Comparison of ENCODE assay signal across 30 mouse cellular contexts in the genomic region with DNA sequence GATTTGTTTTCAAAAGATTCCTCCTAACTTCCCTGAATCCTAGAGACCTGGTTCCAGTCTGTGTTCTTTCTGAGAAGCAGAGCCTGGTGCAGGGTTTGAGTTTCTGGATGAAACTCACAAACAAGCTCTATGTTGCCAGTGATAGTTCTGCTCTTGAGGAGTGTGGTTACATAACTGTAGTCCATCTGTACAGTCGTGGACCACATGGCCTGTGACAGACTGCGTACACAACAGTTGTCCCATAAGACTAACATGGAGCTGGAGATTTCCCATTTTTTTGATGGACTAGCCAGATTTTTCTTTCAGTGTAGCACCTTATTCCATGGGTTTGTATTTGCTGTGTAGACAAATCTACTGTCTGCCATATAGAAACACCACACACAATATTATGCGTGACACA. TPM values are rescaled to one million over a fixed set of nuclear protein-coding genes. Genes with fewer than 3 reads are reported as not detected.
DNase-seq lines count a peak whose midpoint lies in the region; ATAC-seq and TF ChIP-seq lines count a peak whose summit lies in the region.
"Had no signal": no experiment of that assay in that cellular context is flagged by ENCODE, and none has a peak within 500 bp of the region (broad histone marks: within the 10 kb centered on the region; RNA-seq: fewer than 3 reads in every experiment).

No protein-coding gene starts in this region.

- no peak overlapping the region for H3K4me2 ChIP-seq in forebrain, postnatal 0 days (ENCODE audit: low read depth)
- no peak overlapping the region for H3K4me2 ChIP-seq in forebrain, embryonic 12.5 days
- H3K4me2 ChIP-seq in lung, embryonic 16.5 days (ENCODE audit: low read depth, low read length): no peak overlapping the region
- H3K4me2 ChIP-seq: embryonic facial prominence, embryonic 13.5 days; heart, embryonic 13.5 days; hindbrain, embryonic 12.5 days; intestine, embryonic 15.5 days had no signal

- 79% methylated on average over 3 of the region's 3 CpGs for WGBS in forebrain, postnatal 0 days
- WGBS in forebrain, embryonic 12.5 days: 87% methylated on average over 3 of the region's 3 CpGs
- WGBS in lung, embryonic 16.5 days: 58% methylated on average over 3 of the region's 3 CpGs

- ATAC-seq in forebrain, postnatal 0 days: peak; percentile 34; the same call in 1 of the 2 replicates
- no peak for ATAC-seq in forebrain, embryonic 12.5 days (ENCODE audit: low FRiP score)
- peak; percentile 45 for ATAC-seq in lung, embryonic 16.5 days (ENCODE audit: low read depth)
- ATAC-seq: forebrain, embryonic 14.5 days; hindbrain, embryonic 16.5 days; intestine, embryonic 15.5 days; Patski had no signal

- H3K4me1 ChIP-seq in forebrain, postnatal 0 days (ENCODE audit: insufficient read depth): no peaks in the 10 kb centered on the region
- H3K4me1 ChIP-seq in forebrain, embryonic 12.5 days: peaks cover 7% of the 10 kb centered on the region; the same call in 1 of the 2 replicates
- H3K4me1 ChIP-seq in lung, embryonic 16.5 days (replicated peaks; ENCODE audit: control insufficient read depth, insufficient read depth, low read length): no peaks in the 10 kb centered on the region
- no peaks in the 10 kb centered on the region for H3K4me1 ChIP-seq in cortical plate, adult 2 months (ENCODE audit: control insufficient read depth, insufficient read depth, low read length)
- H3K4me1 ChIP-seq: embryonic facial prominence, embryonic 10.5 days; embryonic facial prominence, embryonic 13.5 days; heart, embryonic 10.5 days; intestine, embryonic 15.5 days had no signal

- H3K36me3 ChIP-seq in forebrain, postnatal 0 days (ENCODE audit: insufficient read depth): no peaks in the 10 kb centered on the region
- H3K36me3 ChIP-seq in forebrain, embryonic 12.5 days (replicated peaks): no peaks in the 10 kb centered on the region
- H3K36me3 ChIP-seq in lung, embryonic 16.5 days (ENCODE audit: control insufficient read depth, insufficient read depth, low read length): no peaks in the 10 kb centered on the region
- H3K36me3 ChIP-seq: embryonic facial prominence, embryonic 10.5 days; embryonic facial prominence, embryonic 13.5 days; G1E; heart, embryonic 10.5 days; heart, embryonic 13.5 days; hindbrain, embryonic 12.5 days; intestine, embryonic 15.5 days had no signal

- no peak overlapping the region for H3K9ac ChIP-seq in forebrain, postnatal 0 days
- no peak overlapping the region for H3K9ac ChIP-seq in forebrain, embryonic 12.5 days
- no peak overlapping the region for H3K9ac ChIP-seq in lung, embryonic 16.5 days (ENCODE audit: low read length)
- H3K9ac ChIP-seq: embryonic facial prominence, embryonic 13.5 days; heart, embryonic 13.5 days; hindbrain, embryonic 12.5 days; intestine, embryonic 15.5 days had no signal

- TF ChIP-seq POLR2A in cortical plate, adult 2 months (IDR thresholded peaks at IDR 0.05; ENCODE audit: extremely low read depth, insufficient read depth, low read length): no peak

- H3K27ac ChIP-seq in forebrain, postnatal 0 days (ENCODE audit: low read depth, low read length): no peak overlapping the region
- H3K27ac ChIP-seq in forebrain, embryonic 12.5 days: no peak overlapping the region
- peak overlapping the region; percentile 73 for H3K27ac ChIP-seq in layer of hippocampus, adult 2 months
- no peak overlapping the region for H3K27ac ChIP-seq in lung, embryonic 16.5 days (ENCODE audit: low read length)
- peak overlapping the region; percentile 46; the same call in 1 of the 2 replicates for H3K27ac ChIP-seq in cortical plate, adult 2 months (ENCODE audit: insufficient read depth, low read length)
- H3K27ac ChIP-seq: embryonic facial prominence, embryonic 10.5 days; embryonic facial prominence, embryonic 13.5 days; heart, adult 2 months; heart, embryonic 10.5 days; heart, embryonic 13.5 days; hindbrain, embryonic 12.5 days; intestine, embryonic 15.5 days had no signal

- peak; percentile 29 for DNase-seq in forebrain, postnatal 0 days
- peak; percentile 23 to 33 for DNase-seq in layer of hippocampus, adult 2 months (ENCODE audit: low spot score in 2 of 2)
- DNase-seq in layer of hippocampus, postnatal 25 days (ENCODE audit: extremely low spot score in 1 of 2, low spot score in 1 of 2): no peak
- no peak for DNase-seq in lung, postnatal 10 days
- DNase-seq: adrenal gland, postnatal 10 days; adrenal gland, postnatal 36 days; B cell, adult 2 months; cerebellum, adult 11 months; cerebellum, adult 2 months; cerebellum, adult 9-11 months; cerebellum, postnatal 25 days; embryo, embryonic 11 days; gastrocnemius, postnatal 25 days; heart, adult 2 months; heart, postnatal 14 days had no signal

- no peak for TF ChIP-seq CTCF in forebrain, postnatal 0 days (IDR thresholded peaks at IDR 0.05; ENCODE audit: low read depth)
- TF ChIP-seq CTCF in layer of hippocampus, adult 2 months (conservative IDR thresholded peaks at IDR 0.05): no peak
- no peak for TF ChIP-seq CTCF in cortical plate, adult 2 months (IDR thresholded peaks at IDR 0.05; ENCODE audit: extremely low read depth, insufficient read depth, low read length)

- no peak overlapping the region for H3K4me3 ChIP-seq in forebrain, postnatal 0 days (ENCODE audit: low read depth, low read length)
- no peak overlapping the region for H3K4me3 ChIP-seq in forebrain, embryonic 12.5 days (replicated peaks)
- H3K4me3 ChIP-seq in layer of hippocampus, adult 2 months: no peak overlapping the region
- H3K4me3 ChIP-seq in lung, embryonic 16.5 days (ENCODE audit: low read length): no peak overlapping the region
- H3K4me3 ChIP-seq in cortical plate, adult 2 months (ENCODE audit: insufficient read depth, low read length): no peak overlapping the region
- H3K4me3 ChIP-seq: embryonic facial prominence, embryonic 10.5 days; embryonic facial prominence, embryonic 13.5 days; erythroblast, embryonic 14.5 days; heart, adult 2 months; heart, embryonic 10.5 days; heart, embryonic 13.5 days; hindbrain, embryonic 12.5 days; intestine, embryonic 15.5 days had no signal

- H3K9me3 ChIP-seq in forebrain, postnatal 0 days (ENCODE audit: low read length): no peaks in the 10 kb centered on the region
- no peaks in the 10 kb centered on the region for H3K9me3 ChIP-seq in forebrain, embryonic 12.5 days
- no peaks in the 10 kb centered on the region for H3K9me3 ChIP-seq in lung, embryonic 16.5 days (ENCODE audit: control insufficient read depth, low read length)
- H3K9me3 ChIP-seq: embryonic facial prominence, embryonic 10.5 days; embryonic facial prominence, embryonic 13.5 days; G1E; heart, embryonic 10.5 days; heart, embryonic 13.5 days; hindbrain, embryonic 12.5 days; intestine, embryonic 15.5 days had no signal

- no peaks in the 10 kb centered on the region for H3K27me3 ChIP-seq in forebrain, postnatal 0 days (ENCODE audit: insufficient read depth, low read length)
- no peaks in the 10 kb centered on the region for H3K27me3 ChIP-seq in forebrain, embryonic 12.5 days
- H3K27me3 ChIP-seq in lung, embryonic 16.5 days (ENCODE audit: control insufficient read depth, insufficient read depth, low read depth, low read length): no peaks in the 10 kb centered on the region
- H3K27me3 ChIP-seq: CH12.LX; embryonic facial prominence, embryonic 13.5 days; heart, embryonic 13.5 days; hindbrain, embryonic 12.5 days; intestine, embryonic 15.5 days had no signal

RNA-seq across cellular contexts. Expression of a gene that starts 31.9 kb away (rescaled TPM):
- total RNA-seq in forebrain, postnatal 0 days (2014; rRNA removed): 81.2 and 93.4 TPM in 2 replicates
- 76.7 and 113 TPM in 2 replicates for polyA plus RNA-seq in forebrain, postnatal 0 days (2015; fragmentation: Nextera tagmentation; extraction: Ambion mirVana)
- 126 and 129 TPM in 2 replicates for polyA plus RNA-seq in forebrain, embryonic 12.5 days (2016; fragmentation: Nextera tagmentation; extraction: Ambion mirVana)
- total RNA-seq in layer of hippocampus, adult 2 months (2021): 10 to 100 TPM; 29.1 to 30.2 TPM
- 10 to 100 TPM; 29.9 to 32.3 TPM for total RNA-seq in layer of hippocampus, postnatal 25 days (2021)
- polyA plus RNA-seq in lung, embryonic 16.5 days (2015; fragmentation: Nextera tagmentation; extraction: Ambion mirVana): 121 and 126 TPM in 2 replicates
- 25.1 and 26.5 TPM in 2 replicates for polyA plus RNA-seq in cortical plate, adult 2 months (2012; rRNA removed)

Comparison
In these comparisons a context has a peak if more than half of its experiments do, and no peak if none do; other contexts are left out.
1. DNase-seq: peak in forebrain, postnatal 0 days (single experiment) and layer of hippocampus, adult 2 months (2 of 2); none in layer of hippocampus, postnatal 25 days (0 of 2) and lung, postnatal 10 days (single experiment).
2. H3K27ac ChIP-seq: peak in layer of hippocampus, adult 2 months (single experiment) and cortical plate, adult 2 months (single experiment); none in forebrain, postnatal 0 days (single experiment), forebrain, embryonic 12.5 days (single experiment) and lung, embryonic 16.5 days (single experiment).